Mouse (Mus musculus) E14TG2a.4 (cell line): ENCODE data around the gene Atox1.
"Not testable (repeated sequence)": the region's sequence is repeated elsewhere in the genome, so short reads cannot be mapped to it uniquely, and the experiment has no call there.

ENCODE experiments used
- H3K27me3 ChIP-seq: 2 replicates; pipeline ENCODE4 v1.6.1; 2014; ENCODE audit warnings: low read length, control low read depth; ENCODE audit not compliant: insufficient read depth
- H3K36me3 ChIP-seq: 2 replicates; pipeline ENCODE4 v1.6.1; 2014; ENCODE audit warnings: low read length, control low read depth; ENCODE audit not compliant: insufficient read depth
- H3K4me1 ChIP-seq: replicated peaks from 2 replicates; pipeline ENCODE4 v1.6.1; 2014; ENCODE audit warnings: low read depth, low read length, control low read depth
- H3K4me3 ChIP-seq: replicated peaks from 2 replicates; pipeline ENCODE4 v1.5.1; 2014; ENCODE audit warnings: mild to moderate bottlenecking, low read length
- H3K9me3 ChIP-seq: 2 replicates; pipeline ENCODE4 v1.6.1; 2014; ENCODE audit warnings: low read length, control low read depth
- CTCF ChIP-seq: conservative IDR thresholded peaks from 2 replicates; pipeline ENCODE4 v1.5.1; 2014; ENCODE audit warnings: low read length
- NANOG ChIP-seq: IDR thresholded peaks from 2 replicates; pipeline ENCODE4 v1.6.1; 2014; ENCODE audit warnings: borderline replicate concordance, low read length, mixed read lengths
- POU5F1 ChIP-seq: IDR thresholded peaks from 2 replicates; pipeline ENCODE4 v1.6.1; 2014; ENCODE audit warnings: low read length, borderline replicate concordance

The Atox1 gene

DNA sequence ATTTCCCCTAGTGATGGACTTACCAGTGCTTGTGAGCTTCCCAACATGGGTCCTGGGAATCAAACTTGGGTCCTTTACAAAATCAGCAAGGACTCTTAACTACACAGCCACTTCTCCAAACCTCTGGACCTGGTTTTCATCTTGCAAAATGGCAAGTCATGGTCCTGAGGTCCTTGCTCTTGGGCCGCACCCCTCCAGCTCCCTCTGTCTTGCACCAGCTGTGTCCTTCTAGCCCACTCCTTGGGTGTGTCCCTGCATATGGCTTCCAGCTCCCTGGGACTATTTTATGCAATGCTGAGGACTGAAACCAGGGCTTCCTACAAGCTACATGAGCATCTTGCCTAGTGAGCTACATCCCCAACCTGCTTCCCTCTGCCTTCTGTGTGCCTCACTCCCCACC lies 38.1 kb downstream of the Atox1 start, which contains the start of gene Sparc:
Sparc (minus strand) TSS at position 206 of the 400 bp plus-strand sequence.
- H3K4me3 ChIP-seq = 0 out of 2 replicates have a peak within 1 kb of the TSS, but pooled peaks have one; percentile 26
- no peaks in the 10 kb centered on the region for H3K9me3 ChIP-seq
- TF ChIP-seq NANOG (no peak), POU5F1 (no peak), CTCF (no peak)
- no peaks in the 10 kb centered on the region for H3K36me3 ChIP-seq
- H3K4me1 ChIP-seq = peaks cover 83% of the 10 kb centered on the region
- 0 out of 2 replicates have a peak, but pooled peaks cover 3% of the 10 kb centered on the region for H3K27me3 ChIP-seq

DNA sequence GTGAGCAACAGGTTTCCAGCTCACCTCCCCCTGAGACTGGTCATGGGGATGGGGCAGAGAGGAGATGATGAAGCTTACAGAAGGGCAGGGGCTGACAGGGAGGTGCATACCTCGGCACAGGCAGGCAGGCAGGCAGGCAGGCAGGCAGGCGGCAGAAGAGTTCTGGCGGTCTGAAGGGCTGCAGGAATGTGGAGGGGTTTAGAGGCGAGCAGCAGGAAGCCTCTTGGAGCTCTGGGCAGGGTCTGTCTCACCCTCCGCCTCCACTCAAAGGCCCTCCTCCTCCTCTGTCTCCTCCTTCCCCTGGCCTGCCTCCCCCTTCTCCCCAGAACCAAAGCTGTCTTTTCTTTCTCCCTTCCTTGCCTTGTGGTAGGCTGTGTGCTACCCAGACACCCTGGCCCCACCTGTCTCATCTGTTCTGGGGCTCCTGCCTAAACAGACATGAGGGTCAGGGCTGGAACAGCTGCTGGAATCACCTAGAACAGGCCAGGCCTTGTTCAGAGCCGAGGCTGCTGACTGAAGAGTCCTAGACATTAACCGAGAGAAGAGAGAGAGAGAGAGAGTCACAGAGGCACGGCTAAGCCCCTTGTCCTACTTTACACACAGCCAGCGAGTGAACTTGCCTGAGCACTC lies 41.2 kb downstream of the Atox1 start:
- H3K4me1 ChIP-seq = peaks cover 91% of the 10 kb centered on the region
- H3K27me3 ChIP-seq = no peaks in the 10 kb centered on the region
- no peak for TF ChIP-seq POU5F1
- no peak for TF ChIP-seq CTCF
- TF ChIP-seq NANOG = no peak
- peak overlapping the region; percentile 81 for H3K4me3 ChIP-seq
- no peaks in the 10 kb centered on the region for H3K9me3 ChIP-seq
- H3K36me3 ChIP-seq = peaks cover 5% of the 10 kb centered on the region; the same call in 1 of the 2 replicates

DNA sequence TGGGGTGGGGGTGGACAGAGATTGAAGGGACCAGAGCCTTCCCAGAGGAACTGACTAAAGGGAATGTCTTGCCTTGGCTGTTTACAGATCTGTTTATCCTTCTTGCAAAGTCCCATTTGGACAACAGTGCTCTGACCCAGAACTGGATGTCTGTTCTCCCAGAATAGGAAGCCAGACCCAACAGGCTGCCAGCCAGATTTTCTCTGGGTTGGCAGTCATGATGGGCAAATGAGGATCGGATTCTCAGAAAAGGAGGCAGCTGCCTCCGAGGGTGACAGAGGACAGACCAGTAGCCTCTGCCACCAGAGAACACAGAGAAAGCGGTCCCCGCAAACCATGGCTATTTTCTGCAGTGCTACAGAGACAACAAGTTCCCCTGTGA lies 41.8 kb downstream of the Atox1 start:
- TF ChIP-seq CTCF = no peak
- H3K9me3 ChIP-seq = no peaks in the 10 kb centered on the region
- peak overlapping the region; percentile 81 for H3K4me3 ChIP-seq
- H3K27me3 ChIP-seq = no peaks in the 10 kb centered on the region
- H3K36me3 ChIP-seq = peaks cover 5% of the 10 kb centered on the region; the same call in 1 of the 2 replicates
- peaks cover 91% of the 10 kb centered on the region for H3K4me1 ChIP-seq

DNA sequence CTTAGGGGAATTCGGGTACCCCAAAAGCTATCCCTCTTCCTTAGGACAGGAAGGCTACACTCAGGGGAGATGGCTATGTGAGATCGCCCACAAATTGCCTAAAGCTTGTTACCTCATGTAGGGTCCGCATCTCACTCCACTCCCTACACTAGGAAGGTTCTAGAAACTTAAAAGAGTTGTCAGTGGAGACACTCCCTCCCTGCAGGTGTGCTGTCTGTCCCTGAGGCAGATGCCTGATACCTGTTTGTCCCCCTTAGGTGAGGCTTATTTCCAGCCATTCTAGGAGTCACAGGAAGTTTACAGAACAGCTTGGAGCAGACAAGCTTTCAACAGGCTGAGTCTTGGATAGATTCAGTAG lies 42.4 kb downstream of the Atox1 start:
- Histone ChIP-seq H3K27me3 (no peaks in the 10 kb centered on the region), H3K4me1 (peaks cover 91% of the 10 kb centered on the region), H3K9me3 (no peaks in the 10 kb centered on the region), H3K4me3 (peak overlapping the region; percentile 81), H3K36me3 (peaks cover 6% of the 10 kb centered on the region; the same call in 1 of the 2 replicates)
- no peak for TF ChIP-seq POU5F1

DNA sequence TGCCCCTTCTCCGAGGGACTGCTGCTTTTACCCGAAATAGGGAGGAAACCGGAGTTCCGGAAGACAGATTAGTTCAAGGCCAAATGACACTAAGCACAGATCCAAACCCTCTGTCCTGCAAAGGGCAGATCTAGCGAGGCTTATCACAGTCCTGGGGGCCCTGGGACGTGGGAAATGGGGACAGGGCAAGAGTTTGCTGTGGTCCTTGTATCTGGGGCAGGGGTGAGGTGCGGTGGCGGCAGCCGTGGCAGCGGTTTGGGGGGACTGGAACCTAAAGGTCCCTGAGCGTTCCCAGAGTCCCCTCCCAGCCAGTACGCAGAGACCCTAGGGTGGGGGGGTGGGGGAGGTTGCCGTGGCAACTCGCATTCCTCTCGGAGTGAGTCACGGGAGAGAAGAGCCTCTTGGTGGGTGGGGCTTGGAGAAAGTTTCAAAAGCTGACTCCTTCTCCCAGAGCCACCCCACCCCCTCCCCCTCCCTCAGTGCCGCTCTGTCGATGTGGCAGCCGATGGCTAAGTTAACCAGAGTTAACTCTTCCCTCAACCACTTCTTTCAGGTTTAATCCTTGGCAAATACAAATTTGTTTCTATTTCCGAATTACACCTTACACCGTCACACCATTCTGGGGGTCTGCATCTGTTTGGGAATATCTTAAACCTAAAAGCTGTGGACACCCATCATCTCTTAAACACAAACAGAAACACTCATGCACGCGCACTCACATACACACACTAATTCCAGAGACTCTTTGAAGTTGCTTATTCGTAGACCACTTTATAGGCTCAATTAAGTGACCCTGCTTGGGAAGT lies 42.9 kb downstream of the Atox1 start:
- H3K4me1 ChIP-seq = peaks cover 91% of the 10 kb centered on the region
- peak overlapping the region; percentile 81 for H3K4me3 ChIP-seq
- H3K27me3 ChIP-seq = no peaks in the 10 kb centered on the region
- TF ChIP-seq NANOG (peak; percentile 70), POU5F1 (no peak)
- H3K36me3 ChIP-seq = peaks cover 12% of the 10 kb centered on the region; the same call in 1 of the 2 replicates
- H3K9me3 ChIP-seq = no peaks in the 10 kb centered on the region

DNA sequence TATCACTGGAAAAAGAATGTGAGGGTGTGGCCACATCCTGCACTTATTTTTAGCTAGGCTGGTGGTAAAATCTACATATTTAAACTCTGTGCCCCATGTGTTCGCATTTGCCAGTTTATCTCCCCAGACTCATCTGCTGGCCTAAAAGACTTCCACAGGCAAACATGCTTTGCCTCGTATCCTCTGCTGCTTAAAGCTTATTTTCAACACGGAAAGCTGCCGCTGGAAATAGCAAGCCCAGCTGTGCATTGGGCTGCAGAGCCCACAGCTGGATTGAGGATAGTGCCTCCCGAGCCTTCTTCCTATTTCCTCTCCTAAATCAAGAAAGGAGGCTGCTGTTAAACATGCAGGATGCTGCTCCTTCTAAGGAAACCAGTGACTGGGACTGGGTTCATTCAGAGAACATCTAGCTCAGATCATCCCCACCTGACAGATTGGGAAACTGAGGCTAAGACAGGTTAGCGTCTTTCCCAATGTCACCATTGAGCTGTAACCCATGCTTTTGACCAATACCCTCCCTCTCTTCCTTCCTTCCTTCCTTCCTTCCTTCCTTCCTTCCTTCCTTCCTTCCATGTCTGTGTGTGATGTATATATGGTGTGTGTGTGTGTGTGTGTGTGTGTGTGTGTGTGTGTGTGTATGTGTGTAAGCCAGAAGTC lies 44.3 kb downstream of the Atox1 start:
- Histone ChIP-seq H3K27me3 (no peaks in the 10 kb centered on the region), H3K9me3 (no peaks in the 10 kb centered on the region), H3K4me3 (peak overlapping the region; percentile 81), H3K36me3 (peaks cover 25% of the 10 kb centered on the region), H3K4me1 (peaks cover 92% of the 10 kb centered on the region)
- TF ChIP-seq NANOG (no peak), CTCF (no peak), POU5F1 (no peak)

DNA sequence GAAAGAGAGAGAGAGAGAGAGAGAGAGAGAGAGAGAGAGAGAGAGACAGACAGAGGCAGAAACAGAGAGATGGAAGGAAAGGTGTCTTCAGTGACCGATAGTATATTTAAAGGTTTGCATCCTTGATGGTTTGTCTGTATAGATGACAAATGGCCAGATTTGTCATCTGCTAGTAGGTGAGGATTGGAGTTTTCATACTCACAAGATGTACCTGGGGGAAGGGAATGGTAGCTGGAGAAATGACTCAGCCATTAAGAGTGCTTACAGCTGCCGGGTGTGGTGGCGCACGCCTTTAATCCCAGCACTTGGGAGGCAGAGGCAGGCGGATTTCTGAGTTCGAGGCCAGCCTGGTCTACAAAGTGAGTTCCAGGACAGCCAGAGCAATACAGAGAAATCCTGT lies 45.3 kb downstream of the Atox1 start:
- not testable (repeated sequence) for H3K27me3 ChIP-seq, H3K9me3 ChIP-seq, H3K4me3 ChIP-seq
- Histone ChIP-seq H3K4me1 (peaks cover 92% of the 10 kb centered on the region), H3K36me3 (peaks cover 32% of the 10 kb centered on the region)

DNA sequence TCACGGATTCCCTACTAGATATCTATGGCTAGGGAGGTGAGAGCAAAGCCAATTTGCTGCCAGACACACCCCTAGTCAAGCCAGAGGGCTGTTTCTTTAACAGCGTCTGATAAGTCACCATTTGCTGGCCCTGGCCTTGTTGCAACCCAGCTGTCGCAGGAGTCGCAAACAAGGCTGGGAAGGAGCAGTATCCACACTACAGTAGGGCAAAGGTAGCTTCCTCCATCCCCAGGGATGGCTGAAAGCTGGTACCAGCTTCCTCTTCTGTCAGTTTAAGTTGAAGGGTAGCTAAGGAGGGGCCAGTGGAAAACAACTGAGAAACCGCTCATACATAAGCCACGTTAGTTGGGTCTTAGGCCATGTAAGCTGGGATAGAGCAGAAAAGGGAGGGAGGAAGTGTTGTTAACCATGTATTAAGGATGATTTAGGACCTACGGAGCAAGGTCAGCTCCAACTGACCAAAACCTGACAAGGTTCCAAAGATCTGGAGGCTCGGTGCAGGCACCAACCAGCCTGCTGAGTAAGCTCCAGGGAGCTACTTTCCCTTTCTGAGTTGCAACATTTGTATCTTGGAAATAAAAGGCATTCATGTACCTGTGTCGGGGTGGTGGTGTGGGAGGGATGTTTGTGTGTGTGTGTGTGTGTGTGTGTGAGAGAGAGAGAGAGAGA lies 45.9 kb downstream of the Atox1 start:
- TF ChIP-seq POU5F1 (no peak), NANOG (no peak), CTCF (no peak)
- Histone ChIP-seq H3K27me3 (no peaks in the 10 kb centered on the region), H3K36me3 (peaks cover 36% of the 10 kb centered on the region), H3K9me3 (no peaks in the 10 kb centered on the region), H3K4me1 (peaks cover 94% of the 10 kb centered on the region), H3K4me3 (peak overlapping the region; percentile 24; the same call in 1 of the 2 replicates)
